Mouse (Mus musculus) testis, adult 2 months (tissue): ENCODE measurements at regions not wholly inside any gene's neighbourhood (a gene's known extent, or its start where the extent isn't known, plus 50 kb on each side); places are given as distances from the start of the nearest gene placed in this dataset.

Experiments used
- CTCF ChIP-seq: fragments of 200-500 bp; IDR thresholded peaks from 2 replicates; pipeline ENCODE4 v1.5.1; 2012; ENCODE audit warnings: low read depth, mild to moderate bottlenecking, inconsistent platforms, low read length, moderate library complexity; ENCODE audit not compliant: control insufficient read depth, insufficient read depth, insufficient replicate concordance
- POLR2A ChIP-seq: fragments of 200-500 bp; IDR thresholded peaks from 2 replicates; pipeline ENCODE4 v1.6.1; 2012; ENCODE audit warnings: low read depth, mild to moderate bottlenecking, inconsistent platforms, low read length, moderate library complexity; ENCODE audit not compliant: control insufficient read depth

GRCm38 (mm10) chr15:13240931-13241330, 67.5 kb upstream of the Cdh6 start:
- TF ChIP-seq CTCF, result no peak
- TF ChIP-seq POLR2A, result no peak
